Mouse (Mus musculus) adrenal gland, adult (tissue): ENCODE measurements at regions not wholly inside any gene's neighbourhood (a gene's known extent, or its start where the extent isn't known, plus 50 kb on each side); places are given as distances from the start of the nearest gene placed in this dataset.
"Not testable (repeated sequence)": the region's sequence is repeated elsewhere in the genome, so short reads cannot be mapped to it uniquely, and the experiment has no call there.

ENCODE experiments used
- DNase-seq, 2 experiments: peaks; one replicate each; pipeline ENCODE4 v3.0.0; 2022 to 2023; ENCODE audit warnings: low spot score in 1 of 2; ENCODE audit not compliant: inconsistent age in 2 of 2

DNA sequence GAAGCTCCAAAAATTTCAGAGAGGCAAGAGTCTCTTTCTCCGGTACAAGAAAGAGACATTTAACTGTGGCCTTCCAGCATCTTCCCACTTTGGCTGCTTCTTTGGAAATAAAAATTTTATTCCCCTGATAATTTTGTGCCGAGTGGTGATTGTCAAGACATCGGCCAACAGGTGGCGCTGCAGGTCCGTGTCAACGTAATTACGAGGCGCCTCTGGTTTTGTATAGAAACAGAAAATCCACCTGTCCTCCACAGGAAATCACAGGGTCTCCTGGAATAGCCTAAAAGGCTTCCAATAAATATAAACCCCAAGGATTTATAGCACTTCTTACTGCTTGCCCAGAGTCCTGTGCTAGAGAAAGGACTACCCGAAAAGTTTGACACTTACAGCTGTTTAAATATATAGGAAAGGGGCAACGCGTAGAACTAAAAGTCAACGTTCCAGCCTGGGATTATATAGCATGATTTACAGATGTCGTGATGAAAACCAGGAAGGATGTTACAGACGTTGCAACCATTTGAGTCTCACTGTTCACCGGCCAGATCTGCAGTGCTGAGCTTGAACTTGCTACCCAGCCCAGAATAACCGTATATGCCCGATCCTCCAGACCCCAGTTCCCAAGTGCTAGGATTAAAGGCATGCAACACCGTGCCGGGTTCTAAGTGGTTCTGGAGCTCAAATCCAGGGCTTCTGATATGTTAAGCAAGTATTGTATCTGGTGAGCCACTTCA is 251.3 kb upstream of the Tgfbr2 start:
- DNase-seq, result peak; percentile 71 to 92

DNA sequence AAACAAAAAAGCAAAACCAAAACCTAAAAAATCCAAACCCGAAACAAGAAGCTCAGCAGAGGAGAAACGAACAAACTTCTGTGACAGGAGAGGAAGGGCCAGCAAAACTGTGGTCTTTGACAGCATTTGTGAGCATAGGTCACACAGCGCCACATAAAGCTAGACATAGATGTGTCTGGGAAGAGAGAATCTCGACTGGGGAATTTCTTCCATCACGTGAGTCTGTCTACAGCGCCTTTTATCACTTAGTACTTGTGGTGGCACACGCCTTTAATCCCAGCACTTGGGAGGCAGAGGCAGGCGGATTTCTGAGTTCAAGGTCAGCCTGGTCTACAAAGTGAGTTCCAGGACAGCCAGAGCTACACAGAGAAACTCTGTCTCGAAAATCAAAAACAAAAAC is 250.2 kb upstream of the Tgfbr2 start:
- not testable (repeated sequence) for DNase-seq

DNA sequence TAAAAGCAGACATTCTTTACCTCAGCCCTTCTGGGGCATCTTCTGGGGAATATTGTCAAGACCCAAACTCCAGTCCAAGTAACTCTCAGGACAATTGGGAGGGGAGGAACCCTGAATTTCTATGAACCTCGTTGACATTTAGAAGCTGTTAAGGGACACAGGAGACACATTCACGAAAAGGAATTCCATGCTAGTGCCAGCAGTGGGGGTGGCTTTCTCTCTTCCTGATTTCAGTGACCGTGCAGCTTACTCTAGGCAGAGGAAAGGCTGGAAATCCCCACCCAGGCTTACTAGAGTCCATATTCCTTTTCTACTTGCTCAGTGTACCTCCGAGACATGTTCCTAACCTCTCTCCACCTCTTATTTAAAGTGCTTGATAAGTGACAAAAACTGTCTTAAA is 239.9 kb upstream of the Tgfbr2 start:
- no peak for DNase-seq

DNA sequence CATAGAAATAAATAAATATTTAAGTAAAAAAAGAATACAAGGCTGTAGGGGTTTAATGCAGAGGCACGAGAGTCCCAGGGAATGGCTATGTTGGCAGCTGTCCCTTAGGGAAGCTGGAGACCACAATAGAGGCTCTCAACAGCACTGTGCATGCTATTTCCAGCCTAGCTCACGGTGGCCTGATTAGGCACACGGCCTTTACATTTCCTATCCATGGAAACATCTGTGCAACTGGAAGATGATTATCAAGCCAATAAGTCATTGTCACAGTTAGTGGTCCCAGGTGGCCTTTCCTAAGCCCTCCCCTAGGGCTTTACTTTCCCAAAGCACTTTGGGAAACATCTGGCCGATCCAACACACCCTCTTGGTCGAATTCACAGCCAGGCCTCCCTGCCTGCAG is 235.9 kb upstream of the Tgfbr2 start:
- no peak for DNase-seq

DNA sequence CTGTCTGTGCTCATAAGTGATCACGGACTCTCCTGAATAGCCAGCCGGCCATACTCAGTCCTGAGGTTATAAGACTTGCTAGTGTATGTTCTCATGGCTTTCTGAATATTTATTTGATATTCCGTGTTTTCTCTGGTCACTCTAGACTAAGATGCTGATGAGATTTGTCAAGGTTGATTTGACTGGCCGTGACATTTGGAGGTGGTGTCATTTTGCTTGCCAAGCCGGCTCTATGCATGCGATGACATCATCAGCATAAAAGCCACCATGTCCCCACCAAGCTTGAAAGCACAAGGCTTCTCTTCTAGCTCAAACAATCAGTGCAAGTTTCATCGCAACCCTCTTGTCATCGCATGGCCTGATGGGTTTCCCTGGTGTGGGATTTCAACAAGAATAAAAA is 235.3 kb upstream of the Tgfbr2 start:
- DNase-seq, result peak; percentile 46 to 70

DNA sequence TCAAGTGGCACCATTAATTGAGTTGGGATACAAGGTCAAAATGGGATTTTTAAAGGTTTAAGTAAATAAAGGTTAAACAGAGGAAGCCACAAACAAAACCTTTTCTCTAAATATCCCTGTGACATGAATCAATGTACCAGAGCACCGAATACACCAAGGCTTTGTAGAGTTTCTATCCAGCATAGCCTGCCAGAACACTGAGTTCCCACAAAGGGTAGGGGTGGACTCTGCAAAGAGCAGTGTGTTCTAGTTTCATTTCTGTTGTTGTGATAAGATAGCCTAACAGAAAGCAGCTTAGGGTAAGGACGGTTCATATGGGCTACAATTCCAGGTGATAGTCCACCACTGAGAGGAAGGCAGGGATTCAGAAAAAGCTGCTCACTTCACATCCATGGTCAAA is 233.0 kb upstream of the Tgfbr2 start:
- DNase-seq, result peak in 1 of 2 experiments; percentile 46

DNA sequence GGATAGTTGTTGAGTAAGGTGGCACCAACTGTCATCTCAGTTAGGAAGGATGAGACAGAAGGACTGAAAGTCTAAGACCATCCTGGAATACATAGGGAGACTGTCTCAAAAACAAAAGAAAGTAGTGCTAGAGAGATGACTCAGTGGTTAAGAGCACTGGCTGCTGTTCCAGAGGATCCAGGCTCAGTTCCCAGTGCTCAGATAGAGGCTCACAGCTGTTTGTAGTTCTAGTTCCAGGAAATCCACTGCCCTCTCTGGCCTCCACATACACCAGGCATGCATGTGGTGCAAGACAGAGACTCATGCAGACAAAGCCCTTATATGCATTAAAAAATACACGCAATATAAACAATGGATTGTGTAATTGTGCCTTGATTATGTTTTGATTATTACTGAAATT is 229.9 kb upstream of the Tgfbr2 start:
- DNase-seq, result no peak

DNA sequence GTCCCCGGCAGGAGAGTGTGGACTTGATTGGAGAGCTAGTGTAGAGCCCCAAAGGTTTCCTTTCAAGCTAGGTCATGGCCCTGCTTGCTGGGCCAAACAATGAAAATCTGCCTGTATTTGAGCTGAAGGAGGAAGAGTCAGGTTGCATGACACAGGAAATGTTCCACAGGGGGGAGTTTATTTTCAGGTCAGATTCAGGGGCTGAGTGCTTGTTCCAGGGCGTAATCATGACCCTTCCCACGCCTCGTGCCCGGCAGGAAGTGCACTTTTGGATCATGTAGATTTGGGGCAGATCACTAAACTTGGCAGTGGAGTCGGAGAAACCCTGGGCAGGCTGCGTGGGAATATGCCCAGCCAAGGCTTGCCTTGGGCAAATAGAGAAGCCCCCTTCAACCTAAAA is 226.7 kb upstream of the Tgfbr2 start:
- DNase-seq, result peak in 1 of 2 experiments; percentile 55

DNA sequence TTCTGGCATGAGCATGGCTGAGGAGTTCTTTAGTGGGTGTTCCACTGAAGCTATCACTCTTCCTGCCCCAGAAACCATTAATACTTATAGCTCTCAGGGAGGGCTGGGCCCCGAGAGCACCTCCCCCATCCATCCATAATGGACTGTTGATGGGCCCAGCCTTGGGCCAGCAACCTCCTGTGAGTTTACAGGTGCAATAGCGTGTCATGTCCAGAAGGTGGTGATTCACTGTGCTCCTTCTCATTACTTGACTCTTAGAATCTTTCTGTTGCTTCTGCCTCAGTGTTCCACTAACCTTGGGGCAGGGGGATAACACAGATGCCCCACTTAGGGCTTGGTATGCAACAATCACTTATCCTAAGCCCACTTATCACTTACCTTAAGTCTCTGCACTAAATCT is 225.1 kb upstream of the Tgfbr2 start:
- DNase-seq, result peak in 1 of 2 experiments; percentile 28

DNA sequence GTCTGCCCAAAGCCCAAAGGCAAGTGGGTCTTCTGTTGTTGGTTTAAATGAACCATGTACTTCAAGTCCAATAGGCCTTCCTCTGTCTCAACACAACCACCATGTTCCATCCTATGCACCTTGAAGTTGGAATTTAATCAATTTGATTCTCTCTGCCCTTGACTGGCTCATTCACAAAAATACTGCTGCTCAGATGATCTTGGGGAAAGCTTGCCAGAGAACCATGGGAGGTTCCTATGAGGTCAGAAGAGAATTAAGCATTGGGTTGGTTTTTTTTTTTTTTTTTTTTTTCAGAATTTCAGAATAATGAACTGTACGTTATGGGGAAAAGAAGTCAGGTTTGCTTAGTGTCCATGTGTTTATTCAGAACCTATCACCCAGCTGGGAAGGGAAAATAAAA is 224.1 kb upstream of the Tgfbr2 start:
- DNase-seq, result no peak

DNA sequence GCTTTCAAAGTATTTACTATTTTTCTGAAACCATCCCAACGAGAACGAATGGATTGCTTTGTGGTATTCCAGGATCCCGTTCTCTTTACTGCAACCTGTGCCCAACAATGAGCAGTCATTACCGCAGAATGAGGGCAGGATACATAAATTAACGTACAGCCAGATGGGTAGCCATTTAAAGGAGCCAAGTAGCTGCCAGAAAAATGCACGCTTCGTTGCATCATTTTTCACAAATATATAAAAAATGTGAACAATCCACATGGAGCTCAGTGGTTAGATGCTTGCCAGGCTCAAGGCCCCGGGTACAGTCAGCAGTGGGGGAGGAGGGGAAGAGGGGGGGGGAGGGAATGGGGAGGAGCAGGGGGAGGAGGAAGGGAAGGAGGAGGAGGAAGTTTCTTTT is 217.1 kb upstream of the Tgfbr2 start:
- DNase-seq, result no peak

DNA sequence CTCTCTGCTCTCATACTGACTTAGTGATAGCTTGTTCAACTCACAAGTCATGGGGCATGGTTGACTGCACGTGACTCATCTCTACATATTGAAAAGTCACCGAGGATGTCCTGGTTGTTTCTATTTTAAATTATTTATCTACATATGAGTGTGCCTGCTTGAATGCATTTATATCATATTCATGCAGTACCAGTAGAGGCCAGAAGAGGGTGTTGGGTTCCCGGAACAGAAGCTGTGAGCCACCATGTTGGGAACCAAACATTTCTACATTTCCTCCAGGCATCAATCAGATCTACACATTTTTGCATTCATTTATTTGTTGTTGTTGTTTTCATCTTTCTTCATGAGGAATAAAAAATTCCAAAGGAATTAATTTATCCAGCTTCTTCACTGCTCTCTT is 214.6 kb upstream of the Tgfbr2 start:
- DNase-seq, result no peak

DNA sequence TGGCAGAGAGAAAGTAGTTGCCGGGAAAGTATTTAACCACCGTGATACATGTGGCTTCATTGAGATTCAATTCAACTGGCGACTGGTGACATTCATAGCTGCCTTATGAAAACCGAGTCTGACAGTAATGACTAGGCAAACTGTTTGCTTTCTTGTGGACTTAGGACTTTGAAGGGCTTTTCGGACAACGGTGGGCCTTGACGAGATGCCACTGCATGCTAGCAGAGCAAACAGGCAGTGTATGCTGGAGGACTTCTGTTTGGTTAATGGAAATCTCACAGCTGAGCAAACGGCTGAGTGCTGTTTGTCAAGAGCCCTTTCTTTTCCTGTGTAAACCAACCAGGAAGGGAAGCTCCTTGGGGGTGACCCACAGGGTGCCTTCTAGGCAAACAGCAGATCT is 213.7 kb upstream of the Tgfbr2 start:
- no peak for DNase-seq

DNA sequence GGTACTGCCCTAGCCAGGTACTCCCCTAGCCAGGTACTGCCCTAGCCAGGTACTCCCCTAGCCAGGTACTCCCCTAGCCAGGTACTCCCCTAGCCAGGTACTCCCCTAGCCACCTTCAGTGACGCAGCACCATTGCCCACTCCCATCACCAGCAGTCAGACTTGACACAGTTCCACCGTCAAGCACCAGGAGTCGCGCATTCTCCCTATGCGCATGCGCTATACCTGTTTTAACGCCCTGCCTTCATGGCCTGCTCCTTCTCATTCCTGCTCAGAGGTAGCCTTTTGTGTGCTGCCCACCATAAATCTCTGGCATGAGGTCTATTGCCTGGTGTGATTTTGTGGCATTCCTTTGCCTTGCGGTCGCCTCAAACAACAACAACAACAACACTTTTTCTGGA is 212.9 kb upstream of the Tgfbr2 start:
- no peak for DNase-seq

DNA sequence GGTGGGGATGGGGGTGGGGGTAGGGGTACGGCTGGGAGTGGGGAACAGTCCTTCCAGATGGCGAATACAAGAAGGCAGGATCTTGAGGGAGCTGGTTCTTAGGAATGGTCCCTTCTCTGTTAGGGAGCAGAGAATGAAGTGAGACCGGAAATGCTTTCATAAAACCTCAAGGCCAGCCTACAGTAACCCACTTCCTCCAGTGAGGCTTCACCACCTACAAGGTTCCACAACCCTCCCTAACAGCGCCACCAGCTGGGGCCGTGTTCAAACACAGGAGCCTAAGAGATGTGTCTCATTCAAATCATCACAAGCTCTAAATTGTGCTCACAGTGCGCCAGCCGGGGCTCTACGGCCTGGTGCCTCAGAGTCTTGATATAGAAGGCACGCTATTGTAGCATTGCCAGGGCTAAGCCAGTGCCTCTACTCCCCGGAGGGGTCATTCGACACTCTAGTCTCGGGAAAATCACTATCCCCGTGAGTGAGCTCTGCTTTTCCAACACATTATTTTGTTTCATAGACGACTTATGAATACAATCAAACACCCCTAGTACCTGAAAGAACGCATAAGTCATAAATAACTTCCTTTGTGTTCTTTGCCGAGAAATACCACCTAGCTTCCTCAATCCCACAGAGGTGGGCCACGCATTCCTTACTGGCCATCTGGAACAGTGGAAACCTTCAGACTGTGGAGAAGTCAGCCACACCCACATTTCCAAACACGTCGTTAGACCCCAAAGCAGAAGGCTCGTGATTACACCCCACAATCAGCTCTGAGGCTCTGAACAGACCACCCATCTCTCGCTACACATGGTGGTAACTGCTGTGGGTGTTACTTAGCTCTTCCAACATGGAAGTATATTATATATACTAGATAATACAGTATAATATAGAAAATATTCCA is 209.3 kb upstream of the Tgfbr2 start:
- peak; percentile 88 to 94 for DNase-seq

DNA sequence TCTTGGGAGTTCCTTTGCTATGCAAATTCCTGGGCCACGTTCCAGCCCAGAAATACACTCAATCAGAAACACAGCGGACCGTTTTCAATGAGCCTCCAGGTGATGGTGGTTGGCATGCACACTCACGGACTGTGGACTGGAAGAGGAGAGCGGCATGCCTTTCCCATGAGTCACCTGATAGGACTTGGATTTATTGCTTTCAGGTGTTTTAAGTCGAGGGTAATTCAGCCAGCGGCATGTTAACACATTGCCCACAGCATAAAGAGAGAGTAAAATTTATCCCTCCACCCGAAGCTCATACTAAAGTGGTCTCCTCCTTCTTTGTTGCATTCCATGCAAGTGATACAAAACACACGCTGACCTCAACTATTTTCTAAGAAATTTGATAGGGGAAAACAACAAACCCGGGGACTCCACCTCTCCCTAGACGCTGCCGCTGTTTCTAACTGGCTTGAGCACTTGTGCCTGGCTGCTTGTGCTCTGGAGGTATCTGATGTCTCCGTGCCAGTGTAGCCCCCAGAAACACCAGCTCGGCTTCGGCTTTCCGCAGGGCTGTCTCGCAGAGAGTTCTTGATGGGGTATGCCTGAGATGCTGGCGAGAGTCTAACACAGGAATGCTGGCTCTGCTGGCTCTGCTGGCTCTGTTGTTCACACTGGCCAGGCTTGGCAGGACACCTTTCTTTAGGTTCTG is 208.4 kb upstream of the Tgfbr2 start:
- DNase-seq, result peak; percentile 57 to 78

DNA sequence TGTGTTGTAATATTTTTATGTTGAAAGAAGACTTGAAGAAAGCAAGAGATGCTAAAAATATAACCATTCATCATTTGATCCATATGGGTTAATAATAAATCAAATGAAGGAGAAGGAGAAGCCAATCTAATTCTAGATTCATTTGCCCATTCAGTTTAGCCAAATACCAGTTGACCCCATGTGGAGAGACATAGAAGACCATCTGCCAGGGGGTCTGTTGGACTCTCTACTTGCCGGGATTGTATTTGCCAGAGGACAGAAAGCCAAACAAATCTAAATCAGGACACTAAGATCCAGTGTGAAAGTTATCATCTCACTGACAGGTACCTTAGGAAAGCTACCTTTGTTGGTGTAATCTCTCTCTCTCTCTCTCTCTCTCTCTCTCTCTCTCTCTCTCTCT is 202.5 kb upstream of the Tgfbr2 start:
- DNase-seq, result no peak

DNA sequence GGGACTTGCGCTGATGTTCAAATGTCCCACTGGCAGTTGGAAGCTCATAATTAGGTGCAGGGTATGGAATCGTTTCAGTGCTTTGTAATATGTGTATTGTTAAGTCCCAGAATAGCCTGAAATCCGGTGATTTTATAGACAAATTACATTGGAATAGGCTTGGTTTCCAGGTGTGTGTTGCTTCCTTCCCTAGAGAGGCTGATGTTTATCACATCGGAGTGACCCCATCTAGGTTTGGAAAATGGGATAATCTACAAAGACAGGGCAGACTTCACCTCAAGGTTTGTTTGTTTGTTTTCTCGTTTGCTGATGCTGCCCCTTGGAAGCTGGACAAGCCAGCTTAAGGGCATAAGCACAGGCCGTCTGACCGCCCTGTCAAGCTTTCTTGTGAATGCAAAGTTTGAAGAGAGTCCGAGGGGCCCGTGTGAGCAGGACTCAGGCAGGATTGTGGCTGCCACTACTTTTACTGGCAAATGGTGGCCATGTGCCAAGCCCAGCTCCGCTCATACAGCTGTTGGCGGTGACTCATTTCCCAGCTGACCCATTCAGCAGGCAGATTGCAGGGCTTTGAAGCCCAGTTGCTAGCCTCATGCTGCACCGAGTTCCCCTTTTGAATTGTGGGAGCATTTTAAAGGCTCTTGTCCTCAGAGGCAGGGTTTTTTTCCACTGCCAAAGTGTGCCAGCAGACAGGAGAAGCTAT is 200.6 kb upstream of the Tgfbr2 start:
- DNase-seq, result peak; percentile 91 to 96

DNA sequence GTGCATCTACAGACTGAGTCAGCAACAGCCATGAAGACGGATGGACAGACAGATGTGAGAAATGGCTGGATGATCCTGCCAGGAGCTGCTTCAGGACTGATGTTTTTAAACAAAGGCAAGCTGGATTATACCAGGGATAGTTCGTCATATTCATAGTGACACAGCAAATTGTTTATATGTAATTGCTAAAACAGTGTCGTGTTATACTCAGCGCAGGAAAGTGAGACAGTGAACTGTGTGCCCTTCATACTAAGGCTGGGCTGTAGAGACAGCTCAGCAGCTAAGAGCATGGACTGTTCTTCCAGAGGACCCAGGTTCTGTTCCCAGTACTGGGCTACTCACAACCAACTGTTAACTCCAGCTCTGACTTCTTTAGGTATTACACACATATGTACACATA is 199.2 kb upstream of the Tgfbr2 start:
- no peak for DNase-seq

DNA sequence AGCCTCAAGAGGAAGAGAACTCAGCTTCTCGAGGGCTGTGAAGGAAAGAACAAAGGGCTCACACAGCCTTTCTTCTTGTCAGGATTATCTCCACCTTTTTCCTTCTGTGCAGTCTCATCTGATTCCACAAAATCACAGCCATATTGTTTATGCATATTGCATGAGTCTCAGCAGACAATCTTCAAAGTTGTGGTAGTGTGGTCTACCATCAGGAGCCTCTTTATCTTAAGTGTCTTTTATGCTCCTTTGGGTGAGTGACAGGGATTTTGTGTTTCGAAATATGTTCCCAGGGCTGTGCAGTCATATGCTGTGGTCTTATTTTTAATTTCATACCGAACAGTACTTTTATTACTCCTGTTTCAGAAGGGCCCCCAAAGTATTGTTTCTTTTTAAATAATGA is 198.2 kb upstream of the Tgfbr2 start:
- no peak for DNase-seq

DNA sequence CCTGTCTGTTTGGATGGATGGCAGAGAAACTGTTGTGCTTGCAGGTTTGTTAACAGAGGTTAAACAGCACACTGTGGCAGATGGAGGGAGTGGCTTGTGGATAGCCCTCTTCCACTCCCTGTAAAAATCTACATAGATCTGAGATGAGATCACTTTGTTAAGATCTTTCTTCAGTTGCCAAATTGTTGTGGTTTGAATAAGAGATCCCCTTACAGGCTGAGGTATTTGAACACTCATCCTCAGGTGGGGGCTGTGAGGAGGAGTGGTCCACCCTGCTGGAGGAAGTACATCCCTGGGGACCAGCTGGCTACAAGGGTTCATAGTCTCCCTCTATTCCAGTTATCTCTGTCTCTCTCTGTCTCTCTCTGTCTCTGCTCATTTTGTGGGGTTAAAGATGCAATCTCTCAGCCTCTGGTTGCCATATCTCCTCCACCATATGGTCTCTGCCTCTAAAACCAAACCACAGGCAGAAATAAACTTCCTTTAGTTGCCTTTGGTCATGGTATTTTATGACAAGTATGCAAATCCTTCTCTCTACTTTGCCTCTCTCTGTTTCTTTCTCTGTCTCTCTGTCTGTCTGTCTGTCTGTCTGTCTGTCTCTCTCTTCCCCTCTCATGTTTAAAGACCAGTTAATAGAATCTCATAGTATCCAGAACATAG is 194.0 kb upstream of the Tgfbr2 start:
- no peak for DNase-seq
